Mouse (Mus musculus) heart, embryonic 13.5 days (tissue): Measurements from ENCODE around the gene Abhd14a. TPM values are rescaled to one million over a fixed set of nuclear protein-coding genes. Genes with fewer than 3 reads are reported as not detected.
A peak's percentile ranks its signal among the peaks of the same experiment; 100 is the strongest.

Experiments used
- ATAC-seq: fragments of 200-750 bp; cut with Nextera tagmentation; 2 replicates; pipeline ENCODE4 v1.8.0; 2017; ENCODE audit warnings: moderate TSS enrichment; ENCODE audit not compliant: insufficient number of reproducible peaks, low FRiP score, low TSS enrichment; ENCODE audit errors: extremely low read depth
- H3K27ac ChIP-seq: fragments of 300-500 bp; sonication (generic); replicated peaks from 2 replicates; pipeline ENCODE4 v1.5.1; 2015; ENCODE audit warnings: moderate library complexity, mild to moderate bottlenecking, inconsistent platforms
- H3K27me3 ChIP-seq: fragments of 300-500 bp; sonication (generic); replicated peaks from 2 replicates; pipeline ENCODE4 v1.6.1; 2015; ENCODE audit warnings: mild to moderate bottlenecking, inconsistent platforms
- H3K36me3 ChIP-seq: fragments of 300-500 bp; sonication (generic); 2 replicates; pipeline ENCODE4 v1.6.1; 2015; ENCODE audit warnings: mild to moderate bottlenecking, inconsistent platforms
- H3K4me1 ChIP-seq: fragments of 300-500 bp; sonication (generic); 2 replicates; pipeline ENCODE4 v1.6.1; 2015; ENCODE audit warnings: inconsistent platforms
- H3K4me2 ChIP-seq: fragments of 300-500 bp; sonication (generic); 2 replicates; pipeline ENCODE4 v1.6.1; 2015; ENCODE audit warnings: inconsistent platforms, mild to moderate bottlenecking, moderate library complexity
- H3K4me3 ChIP-seq: fragments of 300-500 bp; sonication (generic); 2 replicates; pipeline ENCODE4 v1.5.1; 2015; ENCODE audit warnings: moderate library complexity, mild to moderate bottlenecking, inconsistent platforms
- H3K9ac ChIP-seq: fragments of 300-500 bp; sonication (generic); 2 replicates; pipeline ENCODE4 v1.6.1; 2015; ENCODE audit warnings: inconsistent platforms, mild to moderate bottlenecking, moderate library complexity
- H3K9me3 ChIP-seq: fragments of 300-500 bp; sonication (generic); 2 replicates; pipeline ENCODE4 v1.6.1; 2016; ENCODE audit warnings: inconsistent platforms
- WGBS: fragments of 180-500 bp; shearing (Covaris S2); methylation state at CpG from one replicate; pipeline ENCODE4 v1.1.7; 2015; ENCODE audit warnings: mixed read lengths; 5-methylcytosine and 5-hydroxymethylcytosine counted together
- polyA plus RNA-seq: library from polyadenylated mRNA; unstranded; fragments of >200 nt; fragmentation: Nextera tagmentation; extraction: Ambion mirVana; gene quantifications from 2 replicates; pipeline ENCODE4 v1.2.1, GENCODE M21; 2015

The Abhd14a gene
- polyA plus RNA-seq, 1 experiment from 2014 or later: 44.8 TPM

GRCm38 (mm10) chr9:106421865-106422160 lies 25.7 kb downstream of the Abhd14a start:
- Histone ChIP-seq H3K27me3 (peaks cover 8% of the 10 kb centered on the region), H3K4me1 (peaks cover 39% of the 10 kb centered on the region), H3K9me3 (no peaks in the 10 kb centered on the region), H3K4me2 (peak overlapping the region; percentile 57), H3K27ac (no peak overlapping the region), H3K4me3 (peak overlapping the region; percentile 23), H3K9ac (peak overlapping the region; percentile 44; the same call in 1 of the 2 replicates), H3K36me3 (no peaks in the 10 kb centered on the region)
- ATAC-seq: 0 out of 2 replicates have a peak, but pooled peaks have one; percentile 9
- WGBS: 0% methylated on average over 3 of the region's 3 CpGs

- H3K4me2 ChIP-seq: peak overlapping the region; percentile 57
- no peaks in the 10 kb centered on the region for H3K9me3 ChIP-seq
- peaks cover 8% of the 10 kb centered on the region for H3K27me3 ChIP-seq
- WGBS: 21% methylated on average over 18 of the region's 18 CpGs
- no peak for ATAC-seq
- no peak overlapping the region for H3K27ac ChIP-seq
- H3K4me1 ChIP-seq: peaks cover 43% of the 10 kb centered on the region
- peak overlapping the region; percentile 23 for H3K4me3 ChIP-seq
- H3K9ac ChIP-seq: peak overlapping the region; percentile 44; the same call in 1 of the 2 replicates
- H3K36me3 ChIP-seq: no peaks in the 10 kb centered on the region
Measured at GRCm38 (mm10) chr9:106421033-106421864, 26.2 kb downstream of the Abhd14a start.

- no peak overlapping the region for H3K27ac ChIP-seq
- H3K4me2 ChIP-seq: no peak overlapping the region
- H3K4me1 ChIP-seq: peaks cover 44% of the 10 kb centered on the region
- peaks cover 8% of the 10 kb centered on the region for H3K27me3 ChIP-seq
- no peak for ATAC-seq
- peak overlapping the region; percentile 33; the same call in 1 of the 2 replicates for H3K9ac ChIP-seq
- H3K9me3 ChIP-seq: no peaks in the 10 kb centered on the region
- WGBS: 7% methylated on average over 2 of the region's 2 CpGs
- no peaks in the 10 kb centered on the region for H3K36me3 ChIP-seq
- no peak overlapping the region for H3K4me3 ChIP-seq
Measured at GRCm38 (mm10) chr9:106420608-106421007, 26.9 kb downstream of the Abhd14a start.

- Histone ChIP-seq H3K27ac (peak overlapping the region; percentile 74), H3K4me3 (peak overlapping the region; percentile 44), H3K4me1 (peaks cover 44% of the 10 kb centered on the region), H3K9me3 (no peaks in the 10 kb centered on the region), H3K9ac (peak overlapping the region; percentile 78), H3K36me3 (no peaks in the 10 kb centered on the region), H3K4me2 (peak overlapping the region; percentile 76), H3K27me3 (peaks cover 5% of the 10 kb centered on the region)
- peak; percentile 45 for ATAC-seq
- WGBS: 14% methylated on average over 29 of the region's 29 CpGs
Measured at GRCm38 (mm10) chr9:106417841-106418625, 29.4 kb downstream of the Abhd14a start.

GRCm38 (mm10) chr9:106416826-106417225 lies 30.7 kb downstream of the Abhd14a start:
- no peak for ATAC-seq
- WGBS: 53% methylated on average over 6 of the region's 6 CpGs
- Histone ChIP-seq H3K27ac (peak overlapping the region; percentile 34), H3K27me3 (peaks cover 5% of the 10 kb centered on the region), H3K9me3 (no peaks in the 10 kb centered on the region), H3K4me3 (no peak overlapping the region), H3K4me2 (no peak overlapping the region), H3K36me3 (no peaks in the 10 kb centered on the region), H3K9ac (no peak overlapping the region), H3K4me1 (peaks cover 49% of the 10 kb centered on the region)

GRCm38 (mm10) chr9:106413606-106414005 lies 33.9 kb downstream of the Abhd14a start:
- Histone ChIP-seq H3K4me1 (peaks cover 48% of the 10 kb centered on the region), H3K9ac (no peak overlapping the region), H3K27ac (no peak overlapping the region), H3K27me3 (no peaks in the 10 kb centered on the region; the same call in 1 of the 2 replicates), H3K4me3 (no peak overlapping the region), H3K4me2 (no peak overlapping the region), H3K9me3 (no peaks in the 10 kb centered on the region), H3K36me3 (no peaks in the 10 kb centered on the region)
- WGBS: 79% methylated on average over 5 of the region's 5 CpGs
- ATAC-seq: no peak

GRCm38 (mm10) chr9:106412210-106412609 lies 35.3 kb downstream of the Abhd14a start:
- no peaks in the 10 kb centered on the region; the same call in 1 of the 2 replicates for H3K27me3 ChIP-seq
- no peaks in the 10 kb centered on the region for H3K36me3 ChIP-seq
- 0 out of 2 replicates have a peak overlapping the region, but pooled peaks have one; percentile 34 for H3K9ac ChIP-seq
- peaks cover 46% of the 10 kb centered on the region for H3K4me1 ChIP-seq
- H3K9me3 ChIP-seq: no peaks in the 10 kb centered on the region
- no peak overlapping the region for H3K27ac ChIP-seq
- no peak overlapping the region for H3K4me2 ChIP-seq
- WGBS: 87% methylated on average over 3 of the region's 3 CpGs
- ATAC-seq: no peak
- no peak overlapping the region for H3K4me3 ChIP-seq

GRCm38 (mm10) chr9:106411729-106412128 lies 35.7 kb downstream of the Abhd14a start:
- 53% methylated on average over 6 of the region's 6 CpGs for WGBS
- Histone ChIP-seq H3K4me1 (peaks cover 46% of the 10 kb centered on the region), H3K4me3 (no peak overlapping the region), H3K9me3 (no peaks in the 10 kb centered on the region), H3K27ac (0 out of 2 replicates have a peak overlapping the region, but pooled peaks have one; percentile 6), H3K36me3 (no peaks in the 10 kb centered on the region), H3K27me3 (no peaks in the 10 kb centered on the region; the same call in 1 of the 2 replicates), H3K9ac (peak overlapping the region; percentile 34; the same call in 1 of the 2 replicates), H3K4me2 (no peak overlapping the region)
- no peak for ATAC-seq

- Histone ChIP-seq H3K27me3 (no peaks in the 10 kb centered on the region; the same call in 1 of the 2 replicates), H3K27ac (no peak overlapping the region)
Measured at GRCm38 (mm10) chr9:106411091-106411594, 36.3 kb downstream of the Abhd14a start.

GRCm38 (mm10) chr9:106410086-106410650 lies 37.3 kb downstream of the Abhd14a start:
- Histone ChIP-seq H3K36me3 (no peaks in the 10 kb centered on the region), H3K4me2 (no peak overlapping the region), H3K4me3 (no peak overlapping the region), H3K27ac (no peak overlapping the region), H3K4me1 (peaks cover 57% of the 10 kb centered on the region), H3K27me3 (no peaks in the 10 kb centered on the region; the same call in 1 of the 2 replicates), H3K9me3 (no peaks in the 10 kb centered on the region), H3K9ac (no peak overlapping the region)
- 80% methylated on average over 2 of the region's 2 CpGs for WGBS
- no peak for ATAC-seq

More at GRCm38 (mm10) chr9:106411091-106411594, 36.3 kb downstream of the Abhd14a start:
- Histone ChIP-seq H3K36me3 (no peaks in the 10 kb centered on the region), H3K4me3 (no peak overlapping the region), H3K9ac (no peak overlapping the region), H3K4me2 (no peak overlapping the region), H3K4me1 (peaks cover 47% of the 10 kb centered on the region), H3K9me3 (no peaks in the 10 kb centered on the region)
- WGBS: 41% methylated on average over 9 of the region's 9 CpGs
- no peak for ATAC-seq

GRCm38 (mm10) chr9:106409096-106409495 lies 38.4 kb downstream of the Abhd14a start:
- no peaks in the 10 kb centered on the region for H3K9me3 ChIP-seq
- ATAC-seq: no peak
- no peak overlapping the region for H3K4me3 ChIP-seq
- no peaks in the 10 kb centered on the region for H3K36me3 ChIP-seq
- no peak overlapping the region for H3K9ac ChIP-seq
- H3K4me1 ChIP-seq: peaks cover 66% of the 10 kb centered on the region
- 0 out of 2 replicates have a peak overlapping the region, but pooled peaks have one; percentile 7 for H3K27ac ChIP-seq
- 92% methylated on average over 4 of the region's 4 CpGs for WGBS
- H3K27me3 ChIP-seq: no peaks in the 10 kb centered on the region; the same call in 1 of the 2 replicates
- no peak overlapping the region for H3K4me2 ChIP-seq
